Mouse (Mus musculus): ENCODE measurements at regions not wholly inside any gene's neighbourhood (a gene's known extent, or its start where the extent isn't known, plus 50 kb on each side); places are given as distances from the start of the nearest gene placed in this dataset.

- no peak for DNase-seq (ENCODE audit: low spot score)
Observed at GRCm38 (mm10) chr9:46938628-46939027, 59.9 kb upstream of the Gm4791 start.

- no peak for DNase-seq (ENCODE audit: low spot score)
Observed at GRCm38 (mm10) chr9:46925641-46926040, 72.9 kb upstream of the Gm4791 start.

GRCm38 (mm10) chr9:46920081-46920480 lies 78.5 kb upstream of the Gm4791 start:
- no peak for DNase-seq (ENCODE audit: low spot score)

- DNase-seq (ENCODE audit: low spot score), result peak; percentile 70
Observed at GRCm38 (mm10) chr9:46913238-46913637, 85.3 kb upstream of the Gm4791 start.

GRCm38 (mm10) chr9:46909412-46910013 lies 89.0 kb upstream of the Gm4791 start:
- DNase-seq (ENCODE audit: low spot score), result peak; percentile 40

- DNase-seq (ENCODE audit: low spot score), result no peak
Observed at GRCm38 (mm10) chr9:46905081-46905480, 93.5 kb upstream of the Gm4791 start.

GRCm38 (mm10) chr9:46903491-46904220 lies 94.9 kb upstream of the Gm4791 start:
- DNase-seq (ENCODE audit: low spot score), result no peak

- no peak for DNase-seq (ENCODE audit: low spot score)
Observed at GRCm38 (mm10) chr9:46899283-46899682, 99.3 kb upstream of the Gm4791 start.

GRCm38 (mm10) chr9:46898120-46898519 lies 100.4 kb upstream of the Gm4791 start:
- DNase-seq (ENCODE audit: low spot score), result peak; percentile 30

GRCm38 (mm10) chr9:46891829-46892228 lies 106.7 kb upstream of the Gm4791 start:
- no peak for DNase-seq (ENCODE audit: low spot score)

- no peak for DNase-seq (ENCODE audit: low spot score)
Observed at GRCm38 (mm10) chr9:46889933-46890662, 108.4 kb upstream of the Gm4791 start.

GRCm38 (mm10) chr9:46871211-46871994 lies 127.1 kb upstream of the Gm4791 start:
- peak; percentile 36 for DNase-seq (ENCODE audit: low spot score)

- DNase-seq (ENCODE audit: low spot score), result no peak
Observed at GRCm38 (mm10) chr9:46863934-46864333, 134.6 kb upstream of the Gm4791 start.

GRCm38 (mm10) chr9:46851753-46852152 lies 146.8 kb upstream of the Gm4791 start:
- no peak for DNase-seq (ENCODE audit: low spot score)

- DNase-seq (ENCODE audit: low spot score), result no peak
Observed at GRCm38 (mm10) chr9:46851336-46851735, 147.2 kb upstream of the Gm4791 start.

- peak; percentile 49 for DNase-seq (ENCODE audit: low spot score)
Observed at GRCm38 (mm10) chr9:46845276-46845675, 153.3 kb upstream of the Gm4791 start.

- no peak for DNase-seq (ENCODE audit: low spot score)
Observed at GRCm38 (mm10) chr9:46843781-46844180, 154.8 kb upstream of the Gm4791 start.

- DNase-seq (ENCODE audit: low spot score), result no peak
Observed at GRCm38 (mm10) chr9:46841571-46841970, 157.0 kb upstream of the Gm4791 start.

GRCm38 (mm10) chr9:46835261-46835660 lies 163.3 kb upstream of the Gm4791 start:
- peak; percentile 29 for DNase-seq (ENCODE audit: low spot score)

GRCm38 (mm10) chr9:46830746-46831560 lies 167.6 kb upstream of the Gm4791 start:
- no peak for DNase-seq (ENCODE audit: low spot score)

- no peak for DNase-seq (ENCODE audit: low spot score)
Observed at GRCm38 (mm10) chr9:46830316-46830715, 168.2 kb upstream of the Gm4791 start.
